Mouse (Mus musculus) spleen, adult 2 months (tissue): Measurements from ENCODE around the gene Odf2.

Experiments used
- CTCF ChIP-seq: fragments of 200-500 bp; IDR thresholded peaks from 2 replicates; pipeline ENCODE4 v1.5.1; 2011; ENCODE audit warnings: mild to moderate bottlenecking, inconsistent platforms; ENCODE audit not compliant: insufficient read depth, insufficient read length, insufficient replicate concordance; ENCODE audit errors: extremely low read depth
- POLR2A ChIP-seq: fragments of 200-500 bp; IDR thresholded peaks from 2 replicates; pipeline ENCODE4 v1.6.1; 2011; ENCODE audit warnings: low read depth, low read length, inconsistent platforms

DNA sequence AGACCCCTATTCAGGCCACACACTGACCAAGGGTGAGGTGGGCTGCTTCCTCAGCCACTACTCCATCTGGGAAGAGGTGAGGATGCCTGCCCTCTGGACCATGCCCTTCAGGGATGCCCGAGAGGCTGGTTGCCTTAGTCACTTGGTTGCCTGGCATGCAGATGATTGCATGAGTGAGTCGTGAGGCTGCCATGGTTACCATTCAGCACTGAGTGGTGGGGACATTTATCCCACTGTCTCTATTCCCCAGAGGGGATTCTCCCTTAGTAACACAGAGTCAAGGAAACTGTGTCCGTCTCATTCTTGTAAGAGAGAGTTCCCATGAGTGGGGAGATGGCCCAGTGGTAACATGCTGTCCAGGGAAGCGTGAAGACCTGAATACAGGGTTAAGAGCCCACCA lies 11.0 kb upstream of the Odf2 start:
- TF ChIP-seq CTCF (no peak), POLR2A (no peak)
